Mouse (Mus musculus) thymus, adult 2 months (tissue): Measurements from ENCODE around the gene Pax2. TPM values are rescaled to one million over a fixed set of nuclear protein-coding genes. Genes with fewer than 3 reads are reported as not detected.

Experiments
- DNase-seq: peaks from one replicate; pipeline ENCODE4 v3.0.0; 2021
- H3K27ac ChIP-seq: fragments of 200-500 bp; 2 replicates; pipeline ENCODE4 v1.5.1; 2012; ENCODE audit warnings: low read length, control low read depth; ENCODE audit not compliant: control insufficient read depth, insufficient read depth
- H3K27me3 ChIP-seq: fragments of 200-500 bp; 2 replicates; pipeline ENCODE4 v1.6.1; 2012; ENCODE audit warnings: mild to moderate bottlenecking, low read length, moderate library complexity, mixed read lengths; ENCODE audit not compliant: control insufficient read depth, insufficient read depth
- H3K36me3 ChIP-seq: fragments of 200-500 bp; 2 replicates; pipeline ENCODE4 v1.6.1; 2012; ENCODE audit warnings: mild to moderate bottlenecking, low read length, moderate library complexity; ENCODE audit not compliant: control insufficient read depth, insufficient read depth
- H3K4me1 ChIP-seq: fragments of 200-500 bp; replicated peaks from 2 replicates; pipeline ENCODE4 v1.6.1; 2012; ENCODE audit warnings: low read length; ENCODE audit not compliant: control insufficient read depth, insufficient read depth
- H3K4me3 ChIP-seq: fragments of 200-500 bp; 2 replicates; pipeline ENCODE4 v1.5.1; 2012; ENCODE audit warnings: mild to moderate bottlenecking, low read length, control low read depth, moderate library complexity; ENCODE audit not compliant: control insufficient read depth, insufficient read depth
- CTCF ChIP-seq: fragments of 200-500 bp; IDR thresholded peaks from 2 replicates; pipeline ENCODE4 v1.5.1; 2012; ENCODE audit warnings: mild to moderate bottlenecking, control low read depth, low read length, moderate library complexity, borderline replicate concordance; ENCODE audit not compliant: control insufficient read depth, poor library complexity, insufficient read depth; ENCODE audit errors: extremely low read depth
- POLR2A ChIP-seq: fragments of 200-500 bp; IDR thresholded peaks from 2 replicates; pipeline ENCODE4 v1.6.1; 2012; ENCODE audit warnings: mild to moderate bottlenecking, low read length, control low read depth, moderate library complexity; ENCODE audit not compliant: control insufficient read depth, poor library complexity, insufficient read depth; ENCODE audit errors: extremely low read depth
- WGBS: fragments of 180-500 bp; shearing (Covaris S2); methylation state at CpG from one replicate; pipeline ENCODE4 v1.1.7; 2018; 5-methylcytosine and 5-hydroxymethylcytosine counted together
- polyA plus RNA-seq: library from polyadenylated mRNA; depleted of rRNA; stranded (reverse); fragments of >200 nt; gene quantifications from 2 replicates; pipeline ENCODE4 v1.2.3, GENCODE M21; 2012

Pax2 gene
- polyA plus RNA-seq, 1 experiment, result 0.12 TPM

DNA sequence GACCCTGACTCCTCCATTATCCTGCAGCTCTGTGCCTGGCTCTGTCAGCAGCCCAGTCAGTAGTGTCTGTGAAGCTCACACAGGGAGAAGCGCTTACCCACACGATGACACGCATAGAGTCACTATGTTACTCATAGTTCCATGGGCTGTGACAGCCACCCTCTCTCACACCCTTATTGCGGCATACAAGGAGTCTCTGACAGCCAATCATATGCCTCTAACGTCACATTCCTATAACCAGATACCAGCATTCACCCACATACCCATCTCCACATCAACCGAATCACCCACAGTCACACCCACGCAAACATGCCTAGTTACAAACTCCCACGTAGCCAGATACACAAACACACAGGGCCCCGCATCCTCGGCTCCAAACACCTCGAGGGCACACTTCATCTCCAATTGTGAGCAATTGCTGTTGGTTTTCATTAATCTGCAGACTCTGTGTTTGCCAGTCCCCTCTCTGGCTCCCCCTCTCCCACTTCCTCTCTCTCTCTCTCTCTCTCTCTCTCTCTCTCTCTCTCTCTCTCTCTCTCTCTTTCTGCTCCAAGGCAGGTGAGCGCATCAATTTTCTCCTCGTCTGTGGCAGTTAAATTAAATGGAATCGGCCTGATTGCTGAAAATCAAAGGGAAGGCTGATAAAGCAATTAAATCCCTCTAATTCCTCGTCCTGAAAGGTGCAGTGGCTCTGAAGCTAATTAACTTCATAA lies 118.5 kb downstream of the Pax2 start:
- Histone ChIP-seq H3K36me3 (no peaks in the 10 kb centered on the region), H3K4me3 (no peak overlapping the region), H3K27ac (no peak overlapping the region), H3K27me3 (peaks cover 2% of the 10 kb centered on the region; the same call in 1 of the 2 replicates), H3K4me1 (no peaks in the 10 kb centered on the region)
- 77% methylated on average over 15 of the region's 15 CpGs for WGBS
- DNase-seq, result no peak
- TF ChIP-seq POLR2A (no peak), CTCF (no peak)

DNA sequence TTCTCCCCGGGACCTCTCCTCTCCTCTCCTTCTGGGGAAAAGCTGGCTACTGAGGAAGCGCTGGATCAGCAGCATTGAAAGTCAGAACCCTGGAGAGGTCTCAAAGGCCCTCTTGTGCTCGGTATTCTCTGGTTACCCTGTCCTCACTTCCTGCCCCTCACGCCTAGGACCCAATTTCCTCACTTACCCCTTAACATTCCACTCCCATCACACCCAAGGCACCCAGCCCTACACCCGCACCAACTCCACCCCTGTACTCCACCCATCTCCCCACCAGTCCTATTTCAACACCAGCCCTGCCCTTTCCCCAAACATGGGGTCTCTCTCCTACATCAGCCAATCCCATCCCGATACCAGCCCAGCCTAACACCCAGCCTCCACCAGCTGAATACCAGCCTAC lies 119.1 kb downstream of the Pax2 start:
- Histone ChIP-seq H3K4me3 (no peak overlapping the region), H3K27me3 (peaks cover 2% of the 10 kb centered on the region; the same call in 1 of the 2 replicates), H3K27ac (no peak overlapping the region), H3K36me3 (no peaks in the 10 kb centered on the region), H3K4me1 (no peaks in the 10 kb centered on the region)
- no peak for DNase-seq
- TF ChIP-seq CTCF (no peak), POLR2A (no peak)
- WGBS, result 24% methylated on average over 6 of the region's 6 CpGs

DNA sequence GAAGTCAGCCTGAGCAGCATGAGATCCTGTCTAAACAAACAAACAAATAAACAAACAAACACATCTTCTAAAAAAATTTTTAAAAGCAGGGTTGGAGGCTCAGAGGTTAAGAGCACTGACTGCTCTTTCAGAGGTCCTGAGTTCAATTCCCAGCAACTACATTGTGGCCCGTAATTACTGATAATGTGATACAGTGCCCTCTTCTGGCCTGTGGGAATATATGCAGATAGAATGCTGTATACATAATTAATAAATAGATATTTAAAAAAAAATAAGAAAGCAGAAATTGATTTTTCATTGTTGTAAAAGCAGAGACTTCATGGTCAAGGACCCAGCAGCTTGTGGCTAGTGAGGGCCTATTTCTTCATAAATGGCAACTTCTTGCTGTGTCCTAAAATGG lies 119.9 kb downstream of the Pax2 start:
- 76% methylated on average over 1 of the region's 1 CpGs for WGBS
- Histone ChIP-seq H3K27ac (no peak overlapping the region), H3K4me1 (no peaks in the 10 kb centered on the region), H3K4me3 (no peak overlapping the region), H3K27me3 (peaks cover 2% of the 10 kb centered on the region; the same call in 1 of the 2 replicates), H3K36me3 (no peaks in the 10 kb centered on the region)
- DNase-seq, result no peak
- TF ChIP-seq CTCF (no peak), POLR2A (no peak)

DNA sequence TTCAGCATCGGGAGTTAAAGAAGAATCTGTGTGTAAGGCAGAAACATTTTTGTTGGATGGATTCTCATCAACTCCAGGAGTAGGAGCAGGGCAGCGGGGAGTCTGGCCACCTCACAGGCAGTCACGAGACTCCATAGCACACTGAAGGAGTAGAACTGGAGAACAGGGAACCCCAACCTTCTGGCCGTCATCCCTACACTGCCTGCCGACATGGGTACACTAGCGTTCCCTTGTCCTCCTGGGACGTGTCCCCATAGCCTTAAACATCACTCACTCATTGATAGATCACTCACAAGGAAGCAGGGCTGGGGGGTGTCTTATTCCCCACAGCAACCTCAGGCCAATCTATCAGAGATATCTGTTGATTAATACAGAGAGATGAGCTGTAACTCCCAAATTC lies 120.7 kb downstream of the Pax2 start:
- peaks cover 2% of the 10 kb centered on the region; the same call in 1 of the 2 replicates for H3K27me3 ChIP-seq
- 87% methylated on average over 7 of the region's 7 CpGs for WGBS
- no peaks in the 10 kb centered on the region for H3K36me3 ChIP-seq
- DNase-seq, result no peak
- TF ChIP-seq CTCF, result no peak
- H3K4me1 ChIP-seq, result no peaks in the 10 kb centered on the region
- no peak overlapping the region for H3K4me3 ChIP-seq
- H3K27ac ChIP-seq, result no peak overlapping the region

DNA sequence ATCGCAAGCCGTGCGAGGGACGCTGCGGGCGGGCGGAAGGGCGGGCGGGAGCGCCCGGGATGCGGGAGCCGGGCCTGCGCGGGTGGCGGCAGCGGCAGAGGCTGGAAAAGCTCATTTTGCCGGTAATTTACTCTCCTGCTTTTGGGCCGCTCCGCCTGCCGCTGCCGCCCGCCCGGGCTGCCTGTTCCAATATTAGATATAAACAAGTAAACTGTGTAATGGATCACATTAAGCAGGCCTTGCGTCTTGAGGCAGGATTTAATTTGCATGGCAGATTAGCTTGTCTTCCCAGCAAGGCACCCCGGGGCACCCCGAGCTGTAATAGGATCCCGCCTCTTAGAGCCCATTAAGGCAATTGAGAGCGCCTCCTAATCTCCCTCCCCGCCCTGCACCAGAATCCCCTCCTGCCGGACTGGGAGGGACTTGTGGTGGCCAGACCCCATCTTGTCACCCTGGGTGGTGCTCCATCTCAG lies 126.7 kb downstream of the Pax2 start:
- no peak overlapping the region for H3K27ac ChIP-seq
- H3K4me3 ChIP-seq, result no peak overlapping the region
- no peak for TF ChIP-seq CTCF
- TF ChIP-seq POLR2A, result no peak
- peaks cover 11% of the 10 kb centered on the region; the same call in 1 of the 2 replicates for H3K27me3 ChIP-seq
- H3K4me1 ChIP-seq, result no peaks in the 10 kb centered on the region
- H3K36me3 ChIP-seq, result no peaks in the 10 kb centered on the region
- WGBS, result 8% methylated on average over 31 of the region's 31 CpGs
- no peak for DNase-seq

DNA sequence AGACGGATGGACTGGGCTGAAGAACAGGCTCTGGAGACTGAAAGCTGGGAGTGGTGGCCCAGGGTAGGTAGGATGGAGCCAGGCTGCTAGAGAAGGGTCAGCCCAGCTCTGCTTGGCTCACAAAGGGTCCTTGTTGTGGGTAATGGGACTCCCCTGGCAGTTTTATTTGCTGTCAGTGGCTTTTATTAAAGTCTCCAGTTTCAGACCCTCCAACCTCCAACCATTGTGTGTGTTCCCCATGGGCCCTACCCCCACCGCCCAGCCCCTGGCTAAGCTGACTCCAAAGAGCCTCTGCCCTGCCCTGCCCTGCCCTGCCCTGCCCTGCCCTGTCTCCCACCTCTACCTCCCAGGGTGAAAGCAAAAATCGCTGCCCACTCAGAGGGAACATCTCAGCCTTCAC lies 128.5 kb downstream of the Pax2 start:
- TF ChIP-seq POLR2A, result no peak
- TF ChIP-seq CTCF, result no peak
- DNase-seq, result no peak
- 61% methylated on average over 3 of the region's 3 CpGs for WGBS
- Histone ChIP-seq H3K27me3 (peaks cover 8% of the 10 kb centered on the region; the same call in 1 of the 2 replicates), H3K27ac (no peak overlapping the region), H3K36me3 (no peaks in the 10 kb centered on the region), H3K4me1 (no peaks in the 10 kb centered on the region), H3K4me3 (no peak overlapping the region)
